19 mouse cellular contexts compared by ENCODE assay signal in the genomic region with DNA sequence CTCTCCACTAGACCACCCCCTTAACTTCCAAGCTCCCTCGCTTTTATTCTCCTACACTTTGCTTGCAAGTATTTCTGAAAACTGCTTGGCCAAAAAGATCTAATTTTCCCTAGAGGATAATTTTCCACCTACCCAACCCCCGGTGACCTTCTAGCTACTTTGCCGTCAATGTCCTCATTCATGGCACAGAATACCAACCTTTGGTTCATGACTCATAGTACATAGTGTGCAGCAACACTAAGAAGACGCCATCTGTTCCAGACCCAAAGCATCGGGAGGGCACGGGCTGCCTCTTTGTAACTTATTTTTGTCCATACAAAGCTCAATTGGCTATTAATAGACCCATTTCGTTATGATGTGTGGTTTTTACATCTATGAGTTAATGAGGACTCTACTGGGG. TPM values are rescaled to one million over a fixed set of nuclear protein-coding genes. Genes with fewer than 3 reads are reported as not detected.
"Had no signal": no experiment of that assay in that cellular context is flagged by ENCODE, and none has a peak within 500 bp of the region (broad histone marks: within the 10 kb centered on the region; RNA-seq: fewer than 3 reads in every experiment).

No protein-coding gene starts in this region.

- H3K27ac ChIP-seq: neural tube, embryonic 13.5 days; neural tube, embryonic 15.5 days; stomach, embryonic 15.5 days; stomach, postnatal 0 days had no signal

- H3K36me3 ChIP-seq: neural tube, embryonic 13.5 days; neural tube, embryonic 15.5 days; stomach, embryonic 15.5 days had no signal

- H3K9me3 ChIP-seq: neural tube, embryonic 13.5 days; neural tube, embryonic 15.5 days; stomach, embryonic 15.5 days had no signal

- DNase-seq: retina, postnatal 1 day; right cerebral cortex, adult 18-20 months; right cerebral cortex, postnatal 14 days; right cerebral cortex, postnatal 25 days; right cerebral cortex, postnatal 4 days; spleen, adult 18-20 months; thymus, adult 18-20 months; thymus, adult 2 months; thymus, postnatal 14 days; thymus, postnatal 25 days; thymus, postnatal 36 days; thymus, postnatal 4 days had no signal

- H3K27me3 ChIP-seq: neural tube, embryonic 13.5 days; neural tube, embryonic 15.5 days; stomach, embryonic 15.5 days had no signal

- H3K9ac ChIP-seq: neural tube, embryonic 13.5 days; neural tube, embryonic 15.5 days; stomach, embryonic 15.5 days had no signal

- H3K4me3 ChIP-seq: neural tube, embryonic 13.5 days; neural tube, embryonic 15.5 days; stomach, embryonic 15.5 days had no signal

- H3K4me1 ChIP-seq: neural tube, embryonic 13.5 days; neural tube, embryonic 15.5 days; stomach, embryonic 15.5 days had no signal

- H3K4me2 ChIP-seq: neural tube, embryonic 13.5 days; neural tube, embryonic 15.5 days; stomach, embryonic 15.5 days had no signal

RNA-seq across cellular contexts. Expression of a gene that starts 55.8 kb away (rescaled TPM):
- total RNA-seq: neutrophil, adult 5-6 weeks had no signal
- polyA plus RNA-seq: small intestine, adult 2 months; spleen, adult 2 months had no signal
